Mouse (Mus musculus) CD4-positive helper T cell, adult 2 months (primary cell): ENCODE results near the gene Mccc2.
A peak's percentile ranks its signal among the peaks of the same experiment; 100 is the strongest.
"Not testable (repeated sequence)": the region's sequence is repeated elsewhere in the genome, so short reads cannot be mapped to it uniquely, and the experiment has no call there.

Experiments
- DNase-seq: peaks from one replicate; pipeline ENCODE4 v3.0.0-alpha.2; 2012; ENCODE audit warnings: low read depth, missing footprints, low spot score

Mccc2 gene

GRCm38 (mm10) chr13:100014906-100015895 lies at the start of gene Mccc2:
Gene Mccc2, minus strand, starts transcription at chr13:100015639.
- DNase-seq, result peak; percentile 87

- DNase-seq, result no peak
These were observed 48.5 kb upstream of the Mccc2 start for GRCm38 (mm10) chr13:100063936-100064335.

GRCm38 (mm10) chr13:100057738-100058137 lies 42.3 kb upstream of the Mccc2 start:
- DNase-seq, result not testable (repeated sequence)

GRCm38 (mm10) chr13:100026013-100026412 lies 10.6 kb upstream of the Mccc2 start:
- DNase-seq, result no peak

GRCm38 (mm10) chr13:100016891-100017290 lies 1.5 kb upstream of the Mccc2 start:
- DNase-seq, result no peak

- DNase-seq, result no peak
These were observed 498 bp upstream of the Mccc2 start for GRCm38 (mm10) chr13:100015937-100016336.

- DNase-seq, result no peak
These were observed 9.4 kb downstream of the Mccc2 start for GRCm38 (mm10) chr13:100005911-100006496.

GRCm38 (mm10) chr13:100001790-100002196 lies 13.6 kb downstream of the Mccc2 start:
- peak; percentile 74 for DNase-seq

- no peak for DNase-seq
These were observed 16.4 kb downstream of the Mccc2 start for GRCm38 (mm10) chr13:99999078-99999477.

- no peak for DNase-seq
These were observed 17.3 kb downstream of the Mccc2 start for GRCm38 (mm10) chr13:99998099-99998498.

- no peak for DNase-seq
These were observed 25.8 kb downstream of the Mccc2 start for GRCm38 (mm10) chr13:99989592-99989991.

GRCm38 (mm10) chr13:99983320-99983719 lies 32.1 kb downstream of the Mccc2 start:
- DNase-seq, result no peak

GRCm38 (mm10) chr13:99979406-99979805 lies 36.0 kb downstream of the Mccc2 start:
- no peak for DNase-seq

GRCm38 (mm10) chr13:99970089-99970488 lies 45.4 kb downstream of the Mccc2 start:
- DNase-seq, result no peak

- no peak for DNase-seq
These were observed 48.3 kb downstream of the Mccc2 start for GRCm38 (mm10) chr13:99967013-99967678.

GRCm38 (mm10) chr13:99963814-99964213 lies 51.6 kb downstream of the Mccc2 start:
- DNase-seq, result no peak

GRCm38 (mm10) chr13:99961661-99962060 lies 53.8 kb downstream of the Mccc2 start:
- no peak for DNase-seq

- DNase-seq, result no peak
These were observed 59.9 kb downstream of the Mccc2 start for GRCm38 (mm10) chr13:99955591-99955944.

- no peak for DNase-seq
These were observed 60.4 kb downstream of the Mccc2 start for GRCm38 (mm10) chr13:99954902-99955590.

GRCm38 (mm10) chr13:99947417-99947816 lies 68.0 kb downstream of the Mccc2 start:
- no peak for DNase-seq

GRCm38 (mm10) chr13:99943525-99943924 lies 71.9 kb downstream of the Mccc2 start:
- DNase-seq, result no peak

GRCm38 (mm10) chr13:99940601-99941000 lies 74.8 kb downstream of the Mccc2 start:
- no peak for DNase-seq
